In the genomic region with DNA sequence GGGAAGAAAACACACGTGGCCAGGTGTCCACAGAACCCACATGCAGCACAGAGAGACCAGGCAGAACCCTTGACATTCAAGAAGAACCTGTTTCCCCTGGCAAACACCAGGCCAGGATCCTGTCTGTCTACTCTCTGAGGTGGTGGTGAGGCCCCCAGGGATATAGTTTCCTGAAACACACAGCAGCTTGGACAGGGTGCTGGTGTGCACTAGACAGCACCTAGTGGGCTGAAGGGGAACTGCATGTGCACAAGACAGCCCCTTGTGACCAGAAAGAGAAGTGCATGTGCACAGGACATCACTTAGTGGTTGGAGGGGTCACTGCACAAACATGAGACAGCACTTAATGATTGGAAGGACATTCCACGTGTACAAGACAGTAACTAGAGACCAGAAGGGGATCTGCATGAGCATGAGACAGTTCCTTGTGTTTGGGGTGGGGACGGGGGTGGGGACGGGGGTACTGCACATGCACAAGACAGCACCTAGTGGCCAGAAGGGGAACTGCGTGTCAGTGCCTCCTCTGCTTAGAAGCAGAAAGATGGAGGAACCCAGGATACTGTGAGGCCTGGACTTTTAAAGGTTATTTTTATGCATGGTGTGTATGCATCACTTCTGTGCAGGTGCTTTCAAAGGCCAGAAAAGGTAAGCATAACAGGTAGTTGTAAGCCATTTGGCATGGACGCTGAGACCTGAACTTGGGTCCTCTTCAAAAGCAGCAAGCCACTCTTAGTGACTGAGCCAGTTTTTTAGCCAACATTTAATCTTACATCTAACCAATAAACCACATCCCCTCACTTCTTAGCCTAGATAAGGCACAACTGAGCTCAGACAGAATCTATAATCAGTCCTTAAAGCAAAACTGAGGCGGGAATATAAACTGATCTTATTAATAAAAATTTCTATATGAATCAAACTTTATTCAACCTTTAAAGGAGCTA, we compare ENCODE assay signal across 7 mouse cellular contexts. TPM values are rescaled to one million over a fixed set of nuclear protein-coding genes. Genes with fewer than 3 reads are reported as not detected.
DNase-seq lines count a peak whose midpoint lies in the region; TF ChIP-seq lines count a peak whose summit lies in the region.

No protein-coding gene starts in this region.

- H3K4me1 ChIP-seq in bone marrow, adult 2 months (ENCODE audit: control insufficient read depth, insufficient read depth, low read length), result no peaks in the 10 kb centered on the region

- no peak for TF ChIP-seq POLR2A in bone marrow, adult 2 months (IDR thresholded peaks at IDR 0.05; ENCODE audit: borderline replicate concordance, control insufficient read depth, low read depth, low read length)

- TF ChIP-seq CTCF in bone marrow, adult 2 months (IDR thresholded peaks at IDR 0.05; ENCODE audit: control insufficient read depth, insufficient read depth, low read length), result peak; percentile 86

- H3K27ac ChIP-seq in bone marrow, adult 2 months (ENCODE audit: control insufficient read depth, insufficient read depth, low read depth, low read length, poor library complexity), result no peak overlapping the region

- H3K4me3 ChIP-seq in bone marrow, adult 2 months (replicated peaks; ENCODE audit: control insufficient read depth, low read depth, low read length), result no peak overlapping the region

- DNase-seq in left cerebral cortex, postnatal 4 days, result peak; percentile 21
- no peak for DNase-seq in left cerebral cortex, postnatal 36 days (ENCODE audit: low spot score in 2 of 2)
- DNase-seq in large intestine, adult 2 months (ENCODE audit: low read depth, low spot score), result peak; percentile 14
- peak; percentile 35 for DNase-seq in retina, embryonic 14.5 days (ENCODE audit: low spot score)
- DNase-seq in left cerebral cortex, adult 11 months (ENCODE audit: low spot score), result no peak
- no peak for DNase-seq in layer of hippocampus, postnatal 36 days

- WGBS in bone marrow, adult 2 months, result 56% methylated on average over 7 of the region's 7 CpGs
- 68% methylated on average over 7 of the region's 7 CpGs for WGBS in large intestine, adult 2 months

- intact Hi-C loops in left cerebral cortex, postnatal 4 days (cut with DNase I), result no loop called here
- intact Hi-C loops in left cerebral cortex, postnatal 36 days (cut with DNase I), result no loop called here

RNA-seq across cellular contexts. Expression of a gene that starts 54.7 kb away (rescaled TPM):
- total RNA-seq in left cerebral cortex, postnatal 4 days (2021), result 1 to 10 TPM; 5.3 to 7.6 TPM
- 1 to 10 TPM; 2.9 to 3.3 TPM for total RNA-seq in left cerebral cortex, postnatal 36 days (2021)
- 1.4 and 1.5 TPM in 2 replicates for polyA plus RNA-seq in bone marrow, adult 2 months (2011; ENCODE audit: insufficient read depth, insufficient read length, low replicate concordance, missing spikeins)
- polyA plus RNA-seq in large intestine, adult 2 months (2012; rRNA removed), result 6.9 and 12.2 TPM in 2 replicates
- 1 to 10 TPM; 2.5 to 2.6 TPM for total RNA-seq in layer of hippocampus, postnatal 36 days (2021)

Comparison
In these comparisons a context has a peak if more than half of its experiments do, and no peak if none do; other contexts are left out.
1. DNase-seq: peak in left cerebral cortex, postnatal 4 days (single experiment), large intestine, adult 2 months (single experiment) and retina, embryonic 14.5 days (single experiment); none in left cerebral cortex, postnatal 36 days (0 of 2), left cerebral cortex, adult 11 months (single experiment) and layer of hippocampus, postnatal 36 days (0 of 2).